Mouse (Mus musculus): ENCODE data around the gene Alb. TPM values are rescaled to one million over a fixed set of nuclear protein-coding genes. Genes with fewer than 3 reads are reported as not detected.

Gene Alb
- total and polyA plus RNA-seq, 2 experiments from 2014 or later: not detected

DNA sequence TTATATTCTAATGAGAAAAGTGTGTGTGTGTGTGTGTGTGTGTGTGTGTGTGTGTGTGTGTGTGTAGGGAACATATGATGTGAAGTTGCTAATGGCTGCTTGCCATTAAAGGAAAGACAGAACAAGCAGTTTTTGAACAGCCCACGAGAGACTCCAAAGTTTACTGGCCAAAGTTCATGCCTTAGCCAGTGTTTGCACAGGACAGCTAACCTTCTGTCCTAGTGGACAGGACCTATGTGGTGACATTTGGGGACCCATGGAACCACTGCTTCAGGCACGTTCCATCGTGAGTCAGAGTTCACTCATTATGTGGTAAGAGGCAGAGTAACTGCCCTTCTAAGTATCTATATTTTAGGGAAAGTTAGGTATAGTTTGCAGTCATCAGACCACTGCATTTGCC, 13.1 kb upstream of the Alb start:
- Histone ChIP-seq H3K27ac (ENCODE audit: low read depth, low read length) (no peak overlapping the region), H3K4me3 (ENCODE audit: low read depth, low read length) (no peak overlapping the region), H3K9me3 (ENCODE audit: low read length) (no peaks in the 10 kb centered on the region), H3K9ac (no peak overlapping the region), H3K27me3 (ENCODE audit: insufficient read depth, low read length) (no peaks in the 10 kb centered on the region), H3K36me3 (ENCODE audit: insufficient read depth) (no peaks in the 10 kb centered on the region), H3K4me2 (ENCODE audit: low read depth) (no peak overlapping the region), H3K4me1 (ENCODE audit: insufficient read depth) (no peaks in the 10 kb centered on the region)
- ATAC-seq (no peak), DNase-seq (no peak)
- TF ChIP-seq CTCF (IDR thresholded peaks at IDR 0.05; ENCODE audit: low read depth): no peak
- 86% methylated on average over 3 of the region's 3 CpGs for WGBS

DNA sequence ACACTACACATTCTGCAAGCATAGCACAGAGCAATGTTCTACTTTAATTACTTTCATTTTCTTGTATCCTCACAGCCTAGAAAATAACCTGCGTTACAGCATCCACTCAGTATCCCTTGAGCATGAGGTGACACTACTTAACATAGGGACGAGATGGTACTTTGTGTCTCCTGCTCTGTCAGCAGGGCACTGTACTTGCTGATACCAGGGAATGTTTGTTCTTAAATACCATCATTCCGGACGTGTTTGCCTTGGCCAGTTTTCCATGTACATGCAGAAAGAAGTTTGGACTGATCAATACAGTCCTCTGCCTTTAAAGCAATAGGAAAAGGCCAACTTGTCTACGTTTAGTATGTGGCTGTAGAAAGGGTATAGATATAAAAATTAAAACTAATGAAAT, 10.7 kb upstream of the Alb start:
- ATAC-seq (no peak), DNase-seq (no peak)

DNA sequence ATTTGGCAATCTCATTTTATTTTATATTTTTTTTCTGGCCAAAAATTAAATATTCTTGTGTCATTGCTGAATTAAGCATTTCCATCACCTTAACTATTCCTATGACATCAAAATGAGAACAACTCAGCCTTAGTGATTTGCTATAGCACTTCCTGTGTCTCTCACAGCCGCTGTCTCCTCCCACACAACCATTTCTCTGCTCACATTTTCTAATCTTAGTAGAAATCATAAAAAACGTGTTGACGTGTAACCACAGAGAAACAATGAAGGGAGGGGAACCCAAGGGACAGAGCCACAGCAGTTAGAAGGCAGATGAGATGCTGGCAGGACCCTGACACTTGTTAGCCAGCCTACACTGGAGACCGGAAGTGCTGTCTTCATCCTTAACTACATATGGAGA, 8.0 kb upstream of the Alb start:
- DNase-seq (no peak), ATAC-seq (no peak)
- 78% methylated on average over 4 of the region's 4 CpGs for WGBS
- Histone ChIP-seq H3K27me3 (ENCODE audit: insufficient read depth, low read length) (no peaks in the 10 kb centered on the region), H3K36me3 (ENCODE audit: insufficient read depth) (no peaks in the 10 kb centered on the region), H3K9ac (no peak overlapping the region), H3K4me2 (ENCODE audit: low read depth) (no peak overlapping the region), H3K9me3 (ENCODE audit: low read length) (no peaks in the 10 kb centered on the region), H3K4me3 (ENCODE audit: low read depth, low read length) (no peak overlapping the region), H3K27ac (ENCODE audit: low read depth, low read length) (no peak overlapping the region), H3K4me1 (ENCODE audit: insufficient read depth) (no peaks in the 10 kb centered on the region)
- TF ChIP-seq CTCF (IDR thresholded peaks at IDR 0.05; ENCODE audit: low read depth): no peak

More for the DNA sequence above, 10.7 kb upstream of the Alb start:
- no peak overlapping the region for H3K9ac ChIP-seq
- H3K36me3 ChIP-seq (ENCODE audit: insufficient read depth): no peaks in the 10 kb centered on the region
- 87% methylated on average over 5 of the region's 5 CpGs for WGBS
- no peaks in the 10 kb centered on the region for H3K4me1 ChIP-seq (ENCODE audit: insufficient read depth)
- H3K27me3 ChIP-seq (ENCODE audit: insufficient read depth, low read length): no peaks in the 10 kb centered on the region
- no peak overlapping the region for H3K4me3 ChIP-seq (ENCODE audit: low read depth, low read length)
- H3K27ac ChIP-seq (ENCODE audit: low read depth, low read length): no peak overlapping the region
- H3K9me3 ChIP-seq (ENCODE audit: low read length): no peaks in the 10 kb centered on the region
- no peak for TF ChIP-seq CTCF (IDR thresholded peaks at IDR 0.05; ENCODE audit: low read depth)
- H3K4me2 ChIP-seq (ENCODE audit: low read depth): no peak overlapping the region

DNA sequence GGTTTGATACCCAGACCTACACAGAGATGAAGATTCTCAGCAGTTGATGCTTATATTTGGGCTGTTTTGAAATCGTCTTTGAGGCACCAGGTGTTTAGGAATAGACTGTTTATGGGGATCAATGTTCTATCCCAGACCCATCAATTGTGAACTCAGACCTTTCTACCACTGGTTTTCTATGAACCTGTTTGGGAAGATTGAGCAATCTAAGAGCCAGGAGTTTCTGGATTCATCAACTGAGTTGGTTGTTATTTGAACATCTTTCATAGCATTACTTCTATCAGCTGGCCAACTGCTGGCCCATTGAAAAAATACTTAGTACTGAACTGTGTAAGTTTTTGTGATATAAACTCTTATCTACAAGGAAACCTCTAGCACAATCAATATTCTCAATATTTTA, 3.5 kb upstream of the Alb start:
- H3K27me3 ChIP-seq (ENCODE audit: insufficient read depth, low read length): no peaks in the 10 kb centered on the region
- no peak for ATAC-seq
- 80% methylated on average over 1 of the region's 1 CpGs for WGBS
- DNase-seq: no peak
- no peak overlapping the region for H3K9ac ChIP-seq
- H3K4me3 ChIP-seq (ENCODE audit: low read depth, low read length): no peak overlapping the region
- TF ChIP-seq CTCF (IDR thresholded peaks at IDR 0.05; ENCODE audit: low read depth): no peak
- H3K9me3 ChIP-seq (ENCODE audit: low read length): no peaks in the 10 kb centered on the region
- H3K27ac ChIP-seq (ENCODE audit: low read depth, low read length): no peak overlapping the region
- H3K36me3 ChIP-seq (ENCODE audit: insufficient read depth): no peaks in the 10 kb centered on the region
- H3K4me1 ChIP-seq (ENCODE audit: insufficient read depth): no peaks in the 10 kb centered on the region
- no peak overlapping the region for H3K4me2 ChIP-seq (ENCODE audit: low read depth)

DNA sequence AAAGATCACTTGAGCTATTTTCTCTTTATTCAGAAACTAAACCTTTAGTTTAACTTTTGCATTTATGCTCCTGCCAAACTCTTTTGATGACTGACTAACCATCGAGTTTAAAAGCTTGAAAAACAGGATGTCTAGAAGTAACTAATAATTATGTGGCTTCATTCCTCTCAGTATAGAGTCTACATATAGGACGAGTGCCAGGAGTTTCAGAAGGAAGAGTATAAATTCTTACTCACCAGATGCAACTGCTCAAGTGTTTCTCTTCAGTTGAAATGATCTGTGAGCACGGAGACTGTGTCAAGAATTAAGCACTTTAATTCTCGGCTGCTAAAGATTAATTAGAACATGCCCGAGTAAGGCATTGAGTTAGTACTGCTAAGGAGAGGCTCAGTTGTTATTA, 2.0 kb upstream of the Alb start:
- Histone ChIP-seq H3K4me2 (ENCODE audit: low read depth) (no peak overlapping the region), H3K27ac (ENCODE audit: low read depth, low read length) (no peak overlapping the region), H3K36me3 (ENCODE audit: insufficient read depth) (no peaks in the 10 kb centered on the region), H3K4me3 (ENCODE audit: low read depth, low read length) (no peak overlapping the region), H3K9ac (no peak overlapping the region), H3K9me3 (ENCODE audit: low read length) (no peaks in the 10 kb centered on the region), H3K27me3 (ENCODE audit: insufficient read depth, low read length) (no peaks in the 10 kb centered on the region), H3K4me1 (ENCODE audit: insufficient read depth) (no peaks in the 10 kb centered on the region)
- no peak for TF ChIP-seq CTCF (IDR thresholded peaks at IDR 0.05; ENCODE audit: low read depth)
- ATAC-seq: no peak
- no peak for DNase-seq
- 72% methylated on average over 5 of the region's 5 CpGs for WGBS

DNA sequence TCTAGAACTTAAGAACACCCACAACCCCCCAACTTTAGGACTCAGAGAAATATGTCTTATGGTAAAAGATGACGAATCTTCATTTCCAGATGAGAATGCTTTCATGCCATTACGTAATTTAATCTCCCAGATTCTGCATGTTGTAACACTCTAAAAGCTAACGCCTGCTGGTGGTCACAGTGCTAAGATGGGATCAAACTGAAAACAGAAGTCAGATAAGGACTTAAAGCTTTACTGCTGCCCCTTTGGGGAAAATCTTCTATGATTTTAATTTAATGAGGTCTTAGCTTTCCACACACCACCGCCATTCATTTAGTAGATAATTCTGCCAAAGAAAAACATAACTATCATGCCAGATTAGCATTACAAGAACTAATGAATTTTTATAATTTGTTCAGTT, 6.1 kb downstream of the Alb start:
- no peaks in the 10 kb centered on the region for H3K36me3 ChIP-seq (ENCODE audit: insufficient read depth)
- no peak overlapping the region for H3K4me2 ChIP-seq (ENCODE audit: low read depth)
- TF ChIP-seq CTCF (IDR thresholded peaks at IDR 0.05; ENCODE audit: low read depth): no peak
- no peak for ATAC-seq
- no peak for DNase-seq
- H3K4me3 ChIP-seq (ENCODE audit: low read depth, low read length): no peak overlapping the region
- no peak overlapping the region for H3K27ac ChIP-seq (ENCODE audit: low read depth, low read length)
- H3K9ac ChIP-seq: no peak overlapping the region
- H3K27me3 ChIP-seq (ENCODE audit: insufficient read depth, low read length): no peaks in the 10 kb centered on the region
- no peaks in the 10 kb centered on the region for H3K9me3 ChIP-seq (ENCODE audit: low read length)
- WGBS: 67% methylated on average over 4 of the region's 4 CpGs
- no peaks in the 10 kb centered on the region for H3K4me1 ChIP-seq (ENCODE audit: insufficient read depth)

DNA sequence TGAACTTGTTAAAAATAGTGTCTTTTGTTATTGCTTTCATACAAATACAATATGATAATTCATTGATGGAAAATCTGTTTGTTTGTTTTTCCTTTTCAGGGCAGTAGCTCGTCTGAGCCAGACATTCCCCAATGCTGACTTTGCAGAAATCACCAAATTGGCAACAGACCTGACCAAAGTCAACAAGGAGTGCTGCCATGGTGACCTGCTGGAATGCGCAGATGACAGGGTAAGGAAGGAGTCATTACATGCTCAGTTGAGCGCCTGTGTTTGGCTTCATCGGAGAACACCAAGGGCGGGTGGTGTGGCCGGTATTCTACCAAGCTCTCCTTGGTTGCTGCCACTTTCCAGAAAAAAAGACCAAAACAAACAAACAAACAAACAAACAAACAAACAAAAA, 6.5 kb downstream of the Alb start:
- Histone ChIP-seq H3K4me2 (ENCODE audit: low read depth) (no peak overlapping the region), H3K4me3 (ENCODE audit: low read depth, low read length) (no peak overlapping the region), H3K9ac (no peak overlapping the region), H3K9me3 (ENCODE audit: low read length) (no peaks in the 10 kb centered on the region), H3K4me1 (ENCODE audit: insufficient read depth) (no peaks in the 10 kb centered on the region), H3K27ac (ENCODE audit: low read depth, low read length) (no peak overlapping the region), H3K27me3 (ENCODE audit: insufficient read depth, low read length) (no peaks in the 10 kb centered on the region), H3K36me3 (ENCODE audit: insufficient read depth) (no peaks in the 10 kb centered on the region)
- ATAC-seq (no peak), DNase-seq (no peak)
- TF ChIP-seq CTCF (IDR thresholded peaks at IDR 0.05; ENCODE audit: low read depth): no peak
- 34% methylated on average over 6 of the region's 6 CpGs for WGBS

DNA sequence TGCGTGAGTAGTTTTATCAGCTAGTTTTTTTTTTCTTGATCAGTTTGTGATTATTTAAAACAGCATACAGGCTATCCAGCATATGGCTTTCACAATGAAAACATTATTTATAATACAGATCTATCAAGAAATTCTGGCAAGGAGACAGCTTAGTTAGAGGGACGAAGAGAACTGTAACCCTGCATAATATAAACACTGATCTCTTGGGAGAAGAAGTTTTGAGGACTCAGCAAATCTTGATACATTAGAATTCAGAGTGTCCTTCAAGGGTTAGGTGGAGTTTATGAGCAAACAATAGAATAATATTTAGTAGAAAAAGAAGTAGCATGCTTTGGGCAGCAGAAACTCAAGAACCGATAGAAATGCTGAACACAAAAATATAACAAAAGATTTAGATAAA, 10.1 kb downstream of the Alb start:
- WGBS: 91% methylated on average over 3 of the region's 3 CpGs
- ATAC-seq: no peak
- Histone ChIP-seq H3K4me1 (ENCODE audit: insufficient read depth) (no peaks in the 10 kb centered on the region), H3K36me3 (ENCODE audit: insufficient read depth) (no peaks in the 10 kb centered on the region), H3K27me3 (ENCODE audit: insufficient read depth, low read length) (no peaks in the 10 kb centered on the region), H3K9ac (no peak overlapping the region), H3K4me3 (ENCODE audit: low read depth, low read length) (no peak overlapping the region), H3K9me3 (ENCODE audit: low read length) (no peaks in the 10 kb centered on the region), H3K4me2 (ENCODE audit: low read depth) (no peak overlapping the region), H3K27ac (ENCODE audit: low read depth, low read length) (no peak overlapping the region)
- DNase-seq: no peak
- TF ChIP-seq CTCF (IDR thresholded peaks at IDR 0.05; ENCODE audit: low read depth): no peak

All from forebrain, postnatal 0 days (tissue).